Mouse (Mus musculus) kidney, adult 2 months (tissue): ENCODE measurements at regions not wholly inside any gene's neighbourhood (a gene's known extent, or its start where the extent isn't known, plus 50 kb on each side); places are given as distances from the start of the nearest gene placed in this dataset.

Experiments
- CTCF ChIP-seq: fragments of 200-500 bp; conservative IDR thresholded peaks from 2 replicates; pipeline ENCODE4 v1.5.1; 2011; ENCODE audit warnings: low read depth, mild to moderate bottlenecking, control low read depth, low read length, moderate library complexity, mixed read lengths; ENCODE audit not compliant: insufficient read depth, insufficient read length
- POLR2A ChIP-seq: fragments of 200-500 bp; IDR thresholded peaks from one replicate; pipeline ENCODE4 v1.6.1; 2011; ENCODE audit warnings: low read depth, low read length, control low read depth

DNA sequence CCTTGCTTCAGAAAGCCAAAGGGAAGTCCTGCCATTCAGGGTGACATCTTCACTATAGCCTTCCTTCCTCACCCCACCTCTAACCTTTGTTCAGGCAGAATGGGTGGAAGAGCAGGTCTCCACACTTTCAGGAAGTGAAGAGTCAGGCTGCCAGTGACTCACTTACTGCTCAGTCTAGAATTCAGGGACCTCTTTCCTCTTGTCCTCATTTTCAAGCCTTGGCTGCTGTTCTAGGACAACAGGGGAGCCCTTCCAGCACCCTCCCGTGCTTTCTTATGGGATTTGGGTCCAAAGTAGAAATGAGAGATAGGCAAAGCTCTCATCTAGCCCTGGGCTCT, 51.5 kb upstream of the Rnf24 start:
- TF ChIP-seq CTCF (no peak), POLR2A (no peak)
